Mouse (Mus musculus) forebrain, embryonic 12.5 days (tissue): ENCODE measurements around the gene Mif. TPM values are rescaled to one million over a fixed set of nuclear protein-coding genes. Genes with fewer than 3 reads are reported as not detected.
"Not testable (repeated sequence)": the region's sequence is repeated elsewhere in the genome, so short reads cannot be mapped to it uniquely, and the experiment has no call there.

ENCODE experiments used
- ATAC-seq: fragments of 200-750 bp; cut with Nextera tagmentation; 2 replicates; pipeline ENCODE4 v1.8.0; 2017; ENCODE audit warnings: moderate TSS enrichment; ENCODE audit not compliant: low FRiP score
- H3K27ac ChIP-seq: fragments of 300-500 bp; sonication (generic); 2 replicates; pipeline ENCODE4 v1.5.1; 2016; ENCODE audit warnings: mild to moderate bottlenecking
- H3K27me3 ChIP-seq: fragments of 300-500 bp; sonication (generic); 2 replicates; pipeline ENCODE4 v1.6.1; 2016; ENCODE audit warnings: mild to moderate bottlenecking
- H3K36me3 ChIP-seq: fragments of 300-500 bp; sonication (generic); replicated peaks from 2 replicates; pipeline ENCODE4 v1.6.1; 2016; ENCODE audit warnings: mild to moderate bottlenecking
- H3K4me1 ChIP-seq: fragments of 300-500 bp; sonication (generic); 2 replicates; pipeline ENCODE4 v1.6.1; 2016
- H3K4me2 ChIP-seq: fragments of 300-500 bp; sonication (generic); 2 replicates; pipeline ENCODE4 v1.6.1; 2016; ENCODE audit warnings: mild to moderate bottlenecking, moderate library complexity
- H3K4me3 ChIP-seq: fragments of 300-500 bp; sonication (generic); replicated peaks from 2 replicates; pipeline ENCODE4 v1.5.1; 2016; ENCODE audit warnings: mild to moderate bottlenecking
- H3K9ac ChIP-seq: fragments of 300-500 bp; sonication (generic); 2 replicates; pipeline ENCODE4 v1.6.1; 2016; ENCODE audit warnings: mild to moderate bottlenecking
- H3K9me3 ChIP-seq: fragments of 300-500 bp; sonication (generic); 2 replicates; pipeline ENCODE4 v1.6.1; 2016
- WGBS: fragments of 180-500 bp; shearing (Covaris S2); methylation state at CpG from one replicate; pipeline ENCODE4 v1.1.7; 2016; 5-methylcytosine and 5-hydroxymethylcytosine counted together
- polyA plus RNA-seq: library from polyadenylated mRNA; unstranded; fragments of >200 nt; fragmentation: Nextera tagmentation; extraction: Ambion mirVana; gene quantifications from 2 replicates; pipeline ENCODE4 v1.2.1, GENCODE M21; 2016

Mif gene
- polyA plus RNA-seq, 1 experiment from 2014 or later: 1,743 TPM

DNA sequence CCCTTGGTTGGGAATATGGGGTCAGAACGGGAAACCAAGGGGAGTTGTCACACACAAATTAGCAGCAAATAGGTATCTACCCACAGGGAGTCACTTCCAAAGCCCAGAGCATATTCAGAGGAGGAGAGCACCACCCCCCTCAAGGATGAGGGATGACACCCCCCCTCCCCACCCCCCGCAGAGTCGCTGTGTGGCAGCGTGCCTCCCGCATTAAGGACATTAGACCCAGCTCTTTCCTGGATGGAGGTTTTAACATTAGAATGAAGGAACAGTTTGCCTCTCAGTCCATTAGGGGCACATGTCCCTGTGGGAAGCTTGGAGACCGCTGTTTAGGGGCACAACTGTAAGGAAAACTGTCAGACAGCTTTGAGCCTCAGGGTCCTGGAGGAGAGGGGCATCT, 9.0 kb downstream of the Mif start:
- no peak overlapping the region for H3K27ac ChIP-seq

DNA sequence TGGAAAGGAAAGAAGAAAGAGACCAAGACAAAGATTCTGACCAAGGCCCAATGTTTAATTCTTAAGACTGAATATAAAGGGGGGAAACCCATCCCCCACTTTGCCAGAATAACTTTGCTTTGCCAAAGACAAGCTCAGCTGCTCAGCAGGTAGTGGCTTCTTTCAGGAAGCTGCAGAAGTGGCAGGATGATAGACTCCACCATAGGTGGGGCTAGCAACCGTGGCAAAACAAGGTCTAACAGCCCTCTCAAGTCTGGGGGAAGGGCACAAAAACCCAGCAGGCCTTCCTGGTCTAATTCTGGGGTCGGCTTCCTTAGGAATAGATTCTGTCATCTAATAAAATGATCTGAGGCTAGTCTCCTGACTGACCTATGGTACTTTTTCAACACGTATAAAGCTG, 11.7 kb downstream of the Mif start:
- Histone ChIP-seq H3K4me3 (no peak overlapping the region), H3K4me2 (no peak overlapping the region), H3K27me3 (no peaks in the 10 kb centered on the region), H3K36me3 (no peaks in the 10 kb centered on the region), H3K9me3 (no peaks in the 10 kb centered on the region), H3K4me1 (peaks cover 19% of the 10 kb centered on the region), H3K9ac (no peak overlapping the region), H3K27ac (no peak overlapping the region)
- ATAC-seq: no peak
- WGBS: 39% methylated on average over 3 of the region's 3 CpGs

More for the DNA sequence above, 9.0 kb downstream of the Mif start:
- no peak for ATAC-seq
- Histone ChIP-seq H3K27me3 (no peaks in the 10 kb centered on the region), H3K4me1 (peaks cover 19% of the 10 kb centered on the region), H3K9me3 (no peaks in the 10 kb centered on the region), H3K4me2 (no peak overlapping the region), H3K4me3 (no peak overlapping the region), H3K36me3 (no peaks in the 10 kb centered on the region; the same call in 1 of the 2 replicates), H3K9ac (no peak overlapping the region)
- 2% methylated on average over 6 of the region's 6 CpGs for WGBS

- Histone ChIP-seq H3K4me3 (no peak overlapping the region), H3K27ac (no peak overlapping the region), H3K9me3 (no peaks in the 10 kb centered on the region), H3K4me1 (peaks cover 9% of the 10 kb centered on the region; the same call in 1 of the 2 replicates), H3K27me3 (no peaks in the 10 kb centered on the region), H3K4me2 (no peak overlapping the region), H3K9ac (no peak overlapping the region), H3K36me3 (no peaks in the 10 kb centered on the region)
- 82% methylated on average over 6 of the region's 6 CpGs for WGBS
- no peak for ATAC-seq
These were observed 14.6 kb downstream of the Mif start for GRCm38 (mm10) chr10:75845306-75845930.

GRCm38 (mm10) chr10:75844800-75845199, 15.2 kb downstream of the Mif start:
- Histone ChIP-seq H3K27me3 (no peaks in the 10 kb centered on the region), H3K4me3 (no peak overlapping the region), H3K4me1 (peaks cover 9% of the 10 kb centered on the region; the same call in 1 of the 2 replicates), H3K9ac (no peak overlapping the region), H3K36me3 (no peaks in the 10 kb centered on the region), H3K27ac (no peak overlapping the region), H3K9me3 (no peaks in the 10 kb centered on the region), H3K4me2 (no peak overlapping the region)
- ATAC-seq: no peak
- WGBS: 67% methylated on average over 1 of the region's 1 CpGs

DNA sequence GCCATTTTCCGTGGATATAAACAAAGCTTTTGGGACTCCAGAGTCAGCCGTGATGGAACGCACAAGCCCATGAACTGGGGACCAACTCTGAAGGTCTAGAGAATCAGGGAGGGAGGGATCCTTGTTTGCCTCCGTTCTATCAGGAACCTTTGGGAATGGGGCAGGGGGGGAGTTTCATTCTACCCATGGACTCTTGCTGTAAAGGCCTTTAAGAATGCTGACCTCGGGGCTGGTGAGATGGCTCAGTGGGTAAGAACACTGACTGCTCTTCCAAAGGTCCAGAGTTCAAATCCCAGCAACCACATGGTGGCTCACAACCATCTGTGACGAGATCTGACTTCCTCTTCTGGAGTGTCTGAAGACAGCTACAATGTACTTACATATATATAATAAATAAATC, 16.1 kb downstream of the Mif start:
- WGBS: 86% methylated on average over 6 of the region's 6 CpGs
- not testable (repeated sequence) for H3K27ac ChIP-seq, H3K27me3 ChIP-seq, ATAC-seq, H3K36me3 ChIP-seq, H3K4me1 ChIP-seq, H3K4me3 ChIP-seq, H3K9ac ChIP-seq, H3K9me3 ChIP-seq, H3K4me2 ChIP-seq

DNA sequence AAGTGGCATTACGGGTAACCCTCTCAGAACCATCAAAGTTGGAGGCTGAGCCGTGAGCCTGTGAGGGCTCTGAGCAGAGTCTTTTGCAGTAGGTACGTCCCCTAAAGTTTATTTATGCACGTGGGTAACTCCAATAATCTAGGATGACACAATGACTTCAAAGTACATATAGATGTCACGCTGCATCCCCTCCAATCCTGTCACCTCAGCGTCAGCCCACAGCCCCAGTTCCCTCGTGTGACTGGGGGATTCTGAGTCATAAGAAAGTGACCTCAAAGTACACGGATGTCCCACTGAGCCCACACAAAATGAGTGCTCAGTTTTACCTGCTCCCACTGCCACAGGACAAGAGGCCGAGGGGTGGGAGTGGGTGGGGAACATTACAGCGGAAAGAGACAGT, 20.9 kb downstream of the Mif start:
- Histone ChIP-seq H3K9me3 (no peaks in the 10 kb centered on the region), H3K9ac (no peak overlapping the region), H3K27ac (no peak overlapping the region), H3K4me2 (no peak overlapping the region), H3K4me3 (no peak overlapping the region), H3K36me3 (no peaks in the 10 kb centered on the region), H3K27me3 (peaks cover 19% of the 10 kb centered on the region), H3K4me1 (peaks cover 33% of the 10 kb centered on the region)
- 88% methylated on average over 10 of the region's 10 CpGs for WGBS
- no peak for ATAC-seq

GRCm38 (mm10) chr10:75837248-75837759, 22.7 kb downstream of the Mif start, which contains the start of gene Gstt2:
Gene Gstt2 (minus strand): TSS chr10:75837424.
- Histone ChIP-seq H3K4me2 (peak within 1 kb of the TSS; percentile 58), H3K36me3 (no peaks in the 10 kb centered on the region), H3K9me3 (no peaks in the 10 kb centered on the region), H3K4me1 (peaks cover 42% of the 10 kb centered on the region), H3K4me3 (peak within 1 kb of the TSS; percentile 43), H3K9ac (peak within 1 kb of the TSS; percentile 51), H3K27me3 (peaks cover 37% of the 10 kb centered on the region), H3K27ac (peak within 1 kb of the TSS; percentile 80)
- ATAC-seq: peak; percentile 89
- WGBS: under 1% methylated on average over 21 of the region's 21 CpGs

DNA sequence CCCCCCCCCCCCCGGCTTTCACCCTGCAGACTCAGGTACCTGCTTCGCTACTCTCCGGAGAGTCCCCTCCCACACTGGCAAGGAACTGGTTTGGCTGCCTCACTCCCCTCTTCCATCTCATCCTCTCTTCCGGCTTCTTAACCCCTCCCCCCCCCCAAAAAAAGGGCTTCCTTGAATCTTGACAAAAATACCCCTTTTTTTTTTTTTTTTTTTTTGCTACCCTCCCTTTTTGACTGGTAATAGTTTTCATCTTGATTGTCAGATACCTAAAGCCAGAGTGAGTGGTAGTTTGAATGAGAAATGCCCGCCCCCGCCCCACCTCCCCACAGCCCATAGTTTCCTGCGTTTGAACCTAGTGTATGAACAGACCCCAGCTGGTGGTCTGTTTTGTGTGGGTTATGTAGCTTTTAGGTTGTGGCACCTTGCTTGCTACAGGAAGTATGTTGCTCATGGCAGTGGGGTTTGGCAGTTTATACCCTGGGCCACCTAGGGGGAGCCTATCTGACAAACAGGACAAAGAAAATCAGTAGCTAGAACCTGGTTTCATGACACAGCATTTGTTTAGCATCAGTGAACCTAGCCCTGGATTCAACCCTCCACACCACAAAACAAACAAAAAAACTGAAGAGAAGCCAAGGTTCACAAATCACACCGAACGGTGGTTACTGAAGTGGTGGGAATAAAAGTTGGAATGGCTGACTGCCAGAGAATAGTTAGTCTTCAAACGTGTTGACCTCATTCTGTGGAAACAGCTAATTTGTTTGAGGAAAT, 24.1 kb downstream of the Mif start:
- peaks cover 42% of the 10 kb centered on the region for H3K4me1 ChIP-seq
- H3K27ac ChIP-seq: no peak overlapping the region
- no peaks in the 10 kb centered on the region for H3K36me3 ChIP-seq
- ATAC-seq: no peak
- H3K4me2 ChIP-seq: peak overlapping the region; percentile 49
- H3K4me3 ChIP-seq: peak overlapping the region; percentile 24
- H3K9me3 ChIP-seq: no peaks in the 10 kb centered on the region
- WGBS: 26% methylated on average over 9 of the region's 10 CpGs
- H3K27me3 ChIP-seq: peaks cover 43% of the 10 kb centered on the region
- H3K9ac ChIP-seq: no peak overlapping the region

- WGBS: 2% methylated on average over 10 of the region's 10 CpGs
- H3K4me3 ChIP-seq: peak overlapping the region; percentile 24
- no peaks in the 10 kb centered on the region for H3K9me3 ChIP-seq
- 0 out of 2 replicates have a peak, but pooled peaks have one; percentile 7 for ATAC-seq
- peaks cover 42% of the 10 kb centered on the region for H3K4me1 ChIP-seq
- H3K36me3 ChIP-seq: no peaks in the 10 kb centered on the region
- H3K27ac ChIP-seq: no peak overlapping the region
- no peak overlapping the region for H3K9ac ChIP-seq
- H3K27me3 ChIP-seq: peaks cover 43% of the 10 kb centered on the region
- H3K4me2 ChIP-seq: peak overlapping the region; percentile 49
These were observed 24.7 kb downstream of the Mif start for GRCm38 (mm10) chr10:75835307-75835706.

DNA sequence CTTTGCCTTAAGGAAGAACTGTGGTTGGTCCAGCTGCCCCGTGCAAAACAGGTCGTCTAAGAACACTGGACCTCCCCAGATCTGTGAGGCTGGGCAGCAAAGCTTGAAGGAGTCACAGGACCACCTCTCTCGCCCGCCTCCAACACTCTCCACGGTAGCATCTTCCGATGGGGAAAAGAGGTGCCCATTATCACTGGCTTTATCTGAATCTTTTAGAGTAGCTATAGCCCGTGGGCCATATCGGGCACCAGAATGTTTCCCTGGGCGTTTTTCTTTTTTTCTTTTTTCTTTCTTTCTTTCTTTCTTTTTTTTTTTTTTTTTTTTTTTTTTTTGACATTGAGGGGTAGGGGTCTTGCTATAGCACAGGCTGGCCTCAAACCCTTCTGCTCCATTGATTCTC, 25.3 kb downstream of the Mif start:
- Histone ChIP-seq H3K27me3 (peaks cover 43% of the 10 kb centered on the region), H3K9me3 (no peaks in the 10 kb centered on the region), H3K4me3 (peak overlapping the region; percentile 39), H3K4me1 (peaks cover 42% of the 10 kb centered on the region), H3K9ac (peak overlapping the region; percentile 45; the same call in 1 of the 2 replicates), H3K4me2 (peak overlapping the region; percentile 63), H3K36me3 (no peaks in the 10 kb centered on the region), H3K27ac (no peak overlapping the region)
- WGBS: 11% methylated on average over 9 of the region's 9 CpGs
- no peak for ATAC-seq

DNA sequence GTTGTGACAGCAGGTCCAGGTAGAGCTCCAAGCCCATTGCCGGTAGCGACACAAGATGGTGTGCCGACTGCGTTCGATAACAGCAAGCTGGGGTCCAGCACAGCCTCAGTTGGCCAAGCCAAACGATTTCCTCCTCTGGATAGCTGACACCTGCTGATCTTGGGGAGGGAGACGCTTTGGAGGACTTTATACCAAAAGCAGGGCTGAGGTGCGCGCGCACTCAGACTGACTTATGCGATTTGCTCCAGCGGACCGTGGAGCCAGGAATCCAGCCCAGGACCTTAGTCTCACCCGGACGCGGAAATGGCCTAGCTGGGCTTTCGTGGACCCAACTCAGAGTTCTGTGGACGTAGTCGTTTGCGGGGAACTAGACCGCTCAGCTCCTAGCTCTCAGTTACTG, 25.8 kb downstream of the Mif start:
- peak overlapping the region; percentile 39 for H3K4me3 ChIP-seq
- H3K27me3 ChIP-seq: peaks cover 43% of the 10 kb centered on the region
- H3K9ac ChIP-seq: peak overlapping the region; percentile 45; the same call in 1 of the 2 replicates
- H3K9me3 ChIP-seq: no peaks in the 10 kb centered on the region
- H3K27ac ChIP-seq: no peak overlapping the region
- H3K4me2 ChIP-seq: peak overlapping the region; percentile 63
- H3K36me3 ChIP-seq: no peaks in the 10 kb centered on the region
- no peak for ATAC-seq
- peaks cover 42% of the 10 kb centered on the region for H3K4me1 ChIP-seq
- 5% methylated on average over 21 of the region's 21 CpGs for WGBS

DNA sequence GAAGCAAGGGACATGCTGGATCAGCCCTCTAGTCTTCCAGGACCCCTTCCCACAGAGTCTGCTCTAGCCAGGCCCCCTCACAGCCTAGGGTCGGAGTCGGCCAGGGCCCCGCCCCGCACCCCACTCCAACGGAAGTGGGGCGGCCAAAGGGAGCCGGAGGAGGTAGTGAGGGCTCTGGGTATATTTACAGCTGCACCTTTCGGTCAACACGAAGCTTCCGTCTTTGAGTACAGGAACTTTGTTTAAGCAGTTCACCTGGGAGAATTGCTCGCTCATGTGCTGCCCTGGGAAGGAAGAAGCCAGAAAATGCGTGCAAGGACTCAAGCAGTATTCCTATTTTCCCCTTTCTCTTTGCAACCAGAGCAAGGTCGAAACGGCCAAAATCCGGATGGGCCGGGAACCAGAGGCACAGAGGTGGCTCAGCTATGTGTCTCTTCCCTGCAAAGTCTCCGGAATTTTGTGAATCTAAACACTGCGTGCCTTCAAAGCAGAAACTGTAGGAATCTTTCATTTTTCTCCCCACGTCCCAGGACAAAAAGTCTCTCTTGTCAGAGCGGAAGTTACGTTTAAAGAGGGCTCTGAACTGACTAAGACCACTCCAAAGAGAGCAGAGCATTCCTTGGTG, 26.5 kb downstream of the Mif start:
- 21% methylated on average over 21 of the region's 21 CpGs for WGBS

More for the DNA sequence above, 26.5 kb downstream of the Mif start:
- ATAC-seq: no peak
- Histone ChIP-seq H3K36me3 (no peaks in the 10 kb centered on the region), H3K4me1 (peaks cover 42% of the 10 kb centered on the region), H3K9ac (0 out of 2 replicates have a peak overlapping the region, but pooled peaks have one; percentile 45), H3K4me3 (peak overlapping the region; percentile 39), H3K4me2 (peak overlapping the region; percentile 63), H3K27me3 (peaks cover 43% of the 10 kb centered on the region), H3K27ac (no peak overlapping the region), H3K9me3 (no peaks in the 10 kb centered on the region)
